Mouse (Mus musculus) midbrain, embryonic 15.5 days (tissue): ENCODE results near the gene Olfr732. TPM values are rescaled to one million over a fixed set of nuclear protein-coding genes. Genes with fewer than 3 reads are reported as not detected.

ENCODE experiments used
- ATAC-seq: fragments of 200-750 bp; cut with Nextera tagmentation; replicated peaks from 2 replicates; pipeline ENCODE4 v1.8.0; 2017; ENCODE audit warnings: moderate TSS enrichment
- H3K27ac ChIP-seq: fragments of 300-500 bp; sonication (generic); 2 replicates; pipeline ENCODE4 v1.5.1; 2015; ENCODE audit warnings: mild to moderate bottlenecking, inconsistent platforms
- H3K27me3 ChIP-seq: fragments of 300-500 bp; sonication (generic); replicated peaks from 2 replicates; pipeline ENCODE4 v1.6.1; 2015; ENCODE audit warnings: inconsistent platforms
- H3K36me3 ChIP-seq: fragments of 300-500 bp; sonication (generic); replicated peaks from 2 replicates; pipeline ENCODE4 v1.6.1; 2015; ENCODE audit warnings: inconsistent platforms
- H3K4me1 ChIP-seq: fragments of 300-500 bp; sonication (generic); 2 replicates; pipeline ENCODE4 v1.6.1; 2015; ENCODE audit warnings: inconsistent platforms
- H3K4me2 ChIP-seq: fragments of 300-500 bp; sonication (generic); 2 replicates; pipeline ENCODE4 v1.6.1; 2015; ENCODE audit warnings: inconsistent platforms, mild to moderate bottlenecking, moderate library complexity
- H3K4me3 ChIP-seq: fragments of 300-500 bp; sonication (generic); 2 replicates; pipeline ENCODE4 v1.5.1; 2015; ENCODE audit warnings: mild to moderate bottlenecking, inconsistent platforms
- H3K9ac ChIP-seq: fragments of 300-500 bp; sonication (generic); 2 replicates; pipeline ENCODE4 v1.6.1; 2015; ENCODE audit warnings: mild to moderate bottlenecking, inconsistent platforms
- H3K9me3 ChIP-seq: fragments of 300-500 bp; sonication (generic); 2 replicates; pipeline ENCODE4 v1.6.1; 2016; ENCODE audit warnings: inconsistent platforms
- WGBS: fragments of 180-500 bp; shearing (Covaris S2); methylation state at CpG from one replicate; pipeline ENCODE4 v1.1.7; 2015; ENCODE audit warnings: mixed read lengths; 5-methylcytosine and 5-hydroxymethylcytosine counted together
- polyA plus RNA-seq: library from polyadenylated mRNA; unstranded; fragments of >200 nt; fragmentation: Nextera tagmentation; extraction: Ambion mirVana; gene quantifications from 2 replicates; pipeline ENCODE4 v1.2.1, GENCODE M21; 2015

Olfr732 gene
- polyA plus RNA-seq, result not detected in 2 replicates

DNA sequence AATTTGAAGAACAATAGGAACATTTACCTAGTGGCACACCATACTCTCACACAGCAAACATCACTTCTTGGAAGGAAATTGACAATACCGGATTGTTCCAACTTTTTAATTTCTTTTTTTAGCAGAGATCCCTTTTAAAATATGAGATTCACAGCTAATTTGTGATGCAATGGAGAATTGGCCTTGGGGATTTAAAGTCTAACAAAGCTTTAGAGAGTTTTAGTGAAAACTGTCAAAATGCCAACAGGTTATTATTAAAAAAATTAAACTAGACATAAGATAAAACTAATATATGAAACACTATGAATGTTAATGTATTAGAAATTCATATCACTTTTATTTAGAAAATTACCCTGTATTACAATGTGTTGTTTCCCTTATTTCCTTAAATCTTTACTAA, at the start of gene Olfr732:
Gene Olfr732 (minus strand): TSS at position 101 of the 400 bp plus-strand sequence.
- Histone ChIP-seq H3K9me3 (no peaks in the 10 kb centered on the region), H3K36me3 (no peaks in the 10 kb centered on the region), H3K4me1 (no peaks in the 10 kb centered on the region), H3K27me3 (no peaks in the 10 kb centered on the region), H3K4me3 (no peak within 1 kb of the TSS), H3K27ac (no peak within 1 kb of the TSS), H3K9ac (no peak within 1 kb of the TSS), H3K4me2 (no peak within 1 kb of the TSS)
- no peak for ATAC-seq
- WGBS, result 93% methylated on average over 1 of the region's 1 CpGs

DNA sequence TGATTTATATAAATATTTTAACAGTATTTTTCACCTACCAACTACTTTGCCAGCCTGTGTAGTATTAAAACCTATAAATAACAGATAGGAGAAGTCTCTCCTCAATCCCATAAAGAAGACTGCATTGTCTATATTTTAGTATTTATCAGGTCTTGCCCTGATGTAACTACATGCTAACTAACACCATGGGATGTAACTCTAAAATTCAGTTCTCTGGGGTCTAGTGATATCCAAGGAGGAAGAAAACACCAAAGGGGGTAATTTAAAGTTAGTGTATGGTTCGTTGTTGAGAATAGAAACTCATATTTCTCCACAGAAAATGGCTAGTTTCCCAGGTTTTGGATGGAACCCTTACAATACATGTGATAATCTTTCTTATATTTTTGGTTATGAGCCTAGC, 42.7 kb upstream of the Olfr732 start, which contains the start of gene Olfr734:
Gene Olfr734 (minus strand): TSS at position 101 of the 400 bp plus-strand sequence.
- Histone ChIP-seq H3K4me2 (no peak within 1 kb of the TSS), H3K4me1 (no peaks in the 10 kb centered on the region), H3K4me3 (no peak within 1 kb of the TSS), H3K9me3 (no peaks in the 10 kb centered on the region), H3K36me3 (no peaks in the 10 kb centered on the region), H3K27me3 (no peaks in the 10 kb centered on the region), H3K27ac (no peak within 1 kb of the TSS), H3K9ac (no peak within 1 kb of the TSS)
- WGBS, result 75% methylated on average over 1 of the region's 1 CpGs
- ATAC-seq, result no peak

DNA sequence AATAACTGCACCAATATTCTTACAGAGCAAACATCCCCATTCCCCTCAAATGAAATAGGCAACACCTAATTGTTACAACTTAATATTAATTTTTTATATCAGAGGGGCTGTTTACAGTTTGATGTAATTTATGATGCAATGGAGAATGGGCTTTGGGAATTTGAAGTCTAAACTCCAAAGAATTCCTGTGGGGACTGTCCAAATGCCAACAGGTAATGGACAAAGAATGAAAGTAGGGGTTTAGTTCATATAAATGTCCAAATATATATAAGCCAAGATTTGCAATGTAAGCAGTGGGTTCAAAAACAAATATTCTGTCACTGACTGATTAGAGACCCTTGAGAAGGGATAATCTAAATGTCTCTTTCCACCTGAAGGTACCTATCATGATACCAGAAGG, 17.4 kb upstream of the Olfr732 start, which contains the start of gene Olfr733:
Gene Olfr733 (minus strand): TSS at position 101 of the 400 bp plus-strand sequence.
- H3K4me2 ChIP-seq, result no peak within 1 kb of the TSS
- no peaks in the 10 kb centered on the region for H3K27me3 ChIP-seq
- H3K9ac ChIP-seq, result no peak within 1 kb of the TSS
- H3K4me1 ChIP-seq, result no peaks in the 10 kb centered on the region
- no peak within 1 kb of the TSS for H3K4me3 ChIP-seq
- ATAC-seq, result no peak
- H3K36me3 ChIP-seq, result no peaks in the 10 kb centered on the region
- H3K27ac ChIP-seq, result no peak within 1 kb of the TSS
- H3K9me3 ChIP-seq, result no peaks in the 10 kb centered on the region

GRCm38 (mm10) chr14:50241766-50242165, 42.2 kb downstream of the Olfr732 start, which contains the start of gene Olfr731:
Gene Olfr731, minus strand, starts transcription at chr14:50241866.
- 86% methylated on average over 4 of the region's 4 CpGs for WGBS
- Histone ChIP-seq H3K4me1 (no peaks in the 10 kb centered on the region), H3K36me3 (no peaks in the 10 kb centered on the region), H3K9ac (no peak within 1 kb of the TSS), H3K4me3 (no peak within 1 kb of the TSS), H3K9me3 (no peaks in the 10 kb centered on the region), H3K27me3 (no peaks in the 10 kb centered on the region), H3K4me2 (no peak within 1 kb of the TSS), H3K27ac (no peak within 1 kb of the TSS)
- no peak for ATAC-seq

Other genes with a start within 250 kb of the Olfr732 start
- gene Olfr725, start 243.8 kb downstream of the Olfr732 start, polyA plus RNA-seq, result not detected in 2 replicates
- gene Olfr726, start 193.3 kb downstream of the Olfr732 start, polyA plus RNA-seq, result not detected in 2 replicates
- gene Olfr727, start 161.0 kb downstream of the Olfr732 start, polyA plus RNA-seq, result not detected in 2 replicates
- not detected in 2 replicates for gene Olfr728, start 141.5 kb downstream of the Olfr732 start, polyA plus RNA-seq
- not detected in 2 replicates for gene Olfr729, start 131.3 kb downstream of the Olfr732 start, polyA plus RNA-seq
- not detected in 2 replicates for gene Olfr730, start 96.0 kb downstream of the Olfr732 start, polyA plus RNA-seq
- not detected in 2 replicates for gene Olfr731, start 42.3 kb downstream of the Olfr732 start, polyA plus RNA-seq
- not detected in 2 replicates for gene Olfr733, start 17.3 kb upstream of the Olfr732 start, polyA plus RNA-seq
- not detected in 2 replicates for gene Olfr734, start 42.6 kb upstream of the Olfr732 start, polyA plus RNA-seq
- gene Olfr735, start 64.7 kb upstream of the Olfr732 start, polyA plus RNA-seq, result not detected in 2 replicates
- not detected in 2 replicates for gene Tlr11, start 73.7 kb upstream of the Olfr732 start, polyA plus RNA-seq
- not detected in 2 replicates for gene Olfr736, start 97.0 kb upstream of the Olfr732 start, polyA plus RNA-seq
- gene Olfr738, start 123.4 kb upstream of the Olfr732 start, polyA plus RNA-seq, result not detected in 2 replicates
- not detected in 2 replicates for gene Olfr739, start 134.4 kb upstream of the Olfr732 start, polyA plus RNA-seq
- not detected in 2 replicates for gene Olfr740, start 161.3 kb upstream of the Olfr732 start, polyA plus RNA-seq
- not detected in 2 replicates for gene Olfr741, start 188.5 kb upstream of the Olfr732 start, polyA plus RNA-seq
- gene Olfr742, start 219.4 kb upstream of the Olfr732 start, polyA plus RNA-seq, result not detected in 2 replicates
- gene Olfr743, start 237.6 kb upstream of the Olfr732 start, polyA plus RNA-seq, result not detected in 2 replicates